Mouse (Mus musculus) T-helper 2 cell (primary cell): Measurements from ENCODE around the gene Bank1.

ENCODE experiments used
- in situ Hi-C: fragments of 300-600 bp; cut with MboI, MseI; formaldehyde crosslinking; loops from one replicate; pipeline ENCODE4 v1.15.1; 2025; ENCODE audit warnings: high pct_unique_total_duplicates

The Bank1 gene

GRCm38 (mm10) chr3:136254713-136255112, 71.2 kb downstream of the Bank1 start:
- in situ Hi-C loops = no loop called here

GRCm38 (mm10) chr3:136252820-136253219, 73.0 kb downstream of the Bank1 start:
- in situ Hi-C loops = no loop called here

- in situ Hi-C loops = no loop called here
These were observed 74.3 kb downstream of the Bank1 start for GRCm38 (mm10) chr3:136251578-136251977.

- in situ Hi-C loops = no loop called here
These were observed 78.5 kb downstream of the Bank1 start for GRCm38 (mm10) chr3:136247331-136247730.

- in situ Hi-C loops = no loop called here
These were observed 80.9 kb downstream of the Bank1 start for GRCm38 (mm10) chr3:136244931-136245330.

GRCm38 (mm10) chr3:136238790-136239189, 87.1 kb downstream of the Bank1 start:
- in situ Hi-C loops = no loop called here

GRCm38 (mm10) chr3:136233507-136233906, 92.4 kb downstream of the Bank1 start:
- in situ Hi-C loops = no loop called here

- in situ Hi-C loops = no loop called here
These were observed 95.2 kb downstream of the Bank1 start for GRCm38 (mm10) chr3:136230602-136231151.

GRCm38 (mm10) chr3:136189661-136190228, 136.1 kb downstream of the Bank1 start:
- in situ Hi-C loops = loop anchor here (10.0 kb wide), 1 partner anchor 1015 kb away; no protein-coding TSS in a partner anchor

- in situ Hi-C loops = loop anchor here (10.0 kb wide), 1 partner anchor 1018 kb away; no protein-coding TSS in a partner anchor
These were observed 139.2 kb downstream of the Bank1 start for GRCm38 (mm10) chr3:136186548-136187113.

GRCm38 (mm10) chr3:136171631-136172030, 154.2 kb downstream of the Bank1 start:
- in situ Hi-C loops = loop anchor here (25.0 kb wide), 1 partner anchor 1466 kb away; no protein-coding TSS in a partner anchor

- in situ Hi-C loops = loop anchor here (25.0 kb wide), 1 partner anchor 1469 kb away; no protein-coding TSS in a partner anchor
These were observed 157.8 kb downstream of the Bank1 start for GRCm38 (mm10) chr3:136168071-136168470.

- in situ Hi-C loops = loop anchor here (25.0 kb wide), 1 partner anchor 1471 kb away; no protein-coding TSS in a partner anchor
These were observed 159.2 kb downstream of the Bank1 start for GRCm38 (mm10) chr3:136166671-136167070.

GRCm38 (mm10) chr3:136166033-136166361, 159.9 kb downstream of the Bank1 start:
- in situ Hi-C loops = loop anchor here (25.0 kb wide), 1 partner anchor 1471 kb away; no protein-coding TSS in a partner anchor

GRCm38 (mm10) chr3:136165167-136166032, 160.5 kb downstream of the Bank1 start:
- in situ Hi-C loops = loop anchor here (25.0 kb wide), 1 partner anchor 1472 kb away; no protein-coding TSS in a partner anchor

GRCm38 (mm10) chr3:136158059-136158458, 167.8 kb downstream of the Bank1 start:
- in situ Hi-C loops = loop anchor here (25.0 kb wide), 1 partner anchor 1479 kb away; no protein-coding TSS in a partner anchor

GRCm38 (mm10) chr3:136155555-136155954, 170.3 kb downstream of the Bank1 start:
- in situ Hi-C loops = loop anchor here (25.0 kb wide), 1 partner anchor 1482 kb away; no protein-coding TSS in a partner anchor

GRCm38 (mm10) chr3:136150886-136151285, 175.0 kb downstream of the Bank1 start:
- in situ Hi-C loops = loop anchor here (25.0 kb wide), 1 partner anchor 1486 kb away; no protein-coding TSS in a partner anchor

- in situ Hi-C loops = no loop called here
These were observed 178.7 kb downstream of the Bank1 start for GRCm38 (mm10) chr3:136147166-136147565.

GRCm38 (mm10) chr3:136132013-136132412, 193.9 kb downstream of the Bank1 start:
- in situ Hi-C loops = no loop called here

GRCm38 (mm10) chr3:136115478-136116215, 210.2 kb downstream of the Bank1 start:
- in situ Hi-C loops = no loop called here
